Mouse (Mus musculus): Measurements from ENCODE around the gene Zcchc9.

GRCm38 (mm10) chr13:91761654-91762445 is 45.7 kb downstream of the Zcchc9 start:
- TF ChIP-seq CTCF (IDR thresholded peaks at IDR 0.05; ENCODE audit: low read depth, low read length) (no peak), POLR2AphosphoS5 (IDR thresholded peaks at IDR 0.05; ENCODE audit: insufficient replicate concordance, low read depth, low read length) (no peak), GATA1 (IDR thresholded peaks at IDR 0.05; ENCODE audit: borderline replicate concordance, low read length) (no peak), TAL1 (conservative IDR thresholded peaks at IDR 0.05; ENCODE audit: low read depth, low read length) (no peak), GATA2 (IDR thresholded peaks at IDR 0.05; ENCODE audit: borderline replicate concordance, low read depth, low read length) (no peak)

Data from G1E (cell line).